Mouse (Mus musculus): ENCODE results near the gene Gm5565. TPM values are rescaled to one million over a fixed set of nuclear protein-coding genes. Genes with fewer than 3 reads are reported as not detected.
"Not testable (repeated sequence)": the region's sequence is repeated elsewhere in the genome, so short reads cannot be mapped to it uniquely, and the experiment has no call there.

The Gm5565 gene
- polyA plus RNA-seq (2015; fragmentation: Nextera tagmentation; extraction: Ambion mirVana) = not detected in 2 replicates

DNA sequence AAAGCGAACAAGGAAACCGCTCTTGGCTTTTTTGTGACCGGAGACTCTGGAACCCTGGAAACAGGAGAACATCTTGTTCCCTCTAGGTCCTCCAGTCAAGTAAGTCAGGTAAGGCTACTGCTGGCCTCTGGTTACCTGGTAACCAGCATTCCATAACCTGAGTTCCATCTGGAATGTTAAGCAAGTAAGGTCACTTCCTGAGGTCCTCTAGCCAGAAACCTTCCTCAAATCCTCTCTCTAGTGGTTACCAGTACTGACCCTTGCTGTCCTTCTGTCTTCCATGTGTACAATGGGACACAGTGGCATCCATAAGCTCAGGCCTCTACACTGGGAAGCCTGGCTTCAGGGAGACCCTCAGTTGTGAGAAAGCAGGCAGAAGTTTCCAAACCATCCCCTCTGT lies at the start of gene Gm5565:
Gm5565 (minus strand) TSS at position 101 of the 400 bp plus-strand sequence.
- H3K27me3 ChIP-seq (ENCODE audit: insufficient read depth, low read length); H3K36me3 ChIP-seq (replicated peaks; ENCODE audit: insufficient read depth, low read length); H3K4me1 ChIP-seq (ENCODE audit: insufficient read depth); H3K4me2 ChIP-seq (ENCODE audit: low read depth, low read length); DNase-seq; H3K27ac ChIP-seq (ENCODE audit: low read depth); H3K4me3 ChIP-seq (ENCODE audit: low read depth, low read length); H3K9ac ChIP-seq (replicated peaks); ATAC-seq; H3K9me3 ChIP-seq (ENCODE audit: low read length): not testable (repeated sequence)
- 80% methylated on average over 3 of the region's 3 CpGs for WGBS (ENCODE audit: insufficient replicate concordance)

- TF ChIP-seq EP300 (IDR thresholded peaks at IDR 0.05; ENCODE audit: low read depth) = no peak
- no peak for TF ChIP-seq CTCF (IDR thresholded peaks at IDR 0.05; ENCODE audit: low read depth)
- 89% methylated on average over 5 of the region's 5 CpGs for WGBS (ENCODE audit: insufficient replicate concordance)
- Histone ChIP-seq H3K4me2 (ENCODE audit: low read depth, low read length) (no peak overlapping the region), H3K27ac (ENCODE audit: low read depth) (no peak overlapping the region), H3K27me3 (ENCODE audit: insufficient read depth, low read length) (no peaks in the 10 kb centered on the region), H3K4me1 (ENCODE audit: insufficient read depth) (no peaks in the 10 kb centered on the region), H3K4me3 (ENCODE audit: low read depth, low read length) (no peak overlapping the region), H3K9me3 (ENCODE audit: low read length) (no peaks in the 10 kb centered on the region), H3K36me3 (replicated peaks; ENCODE audit: insufficient read depth, low read length) (peaks cover 53% of the 10 kb centered on the region), H3K9ac (replicated peaks) (no peak overlapping the region)
- DNase-seq = no peak
- ATAC-seq = no peak
These were observed 45.2 kb upstream of the Gm5565 start for GRCm38 (mm10) chr5:146205537-146205936.

- ATAC-seq (no peak), DNase-seq (no peak)
- no peaks in the 10 kb centered on the region for H3K9me3 ChIP-seq (ENCODE audit: low read length)
- WGBS (ENCODE audit: insufficient replicate concordance) = 51% methylated on average over 2 of the region's 2 CpGs
- no peak overlapping the region for H3K4me2 ChIP-seq (ENCODE audit: low read depth, low read length)
- no peak overlapping the region for H3K9ac ChIP-seq (replicated peaks)
- peak; percentile 20 for TF ChIP-seq CTCF (IDR thresholded peaks at IDR 0.05; ENCODE audit: low read depth)
- TF ChIP-seq EP300 (IDR thresholded peaks at IDR 0.05; ENCODE audit: low read depth) = no peak
- H3K27ac ChIP-seq (ENCODE audit: low read depth) = no peak overlapping the region
- H3K4me3 ChIP-seq (ENCODE audit: low read depth, low read length) = no peak overlapping the region
- peaks cover 43% of the 10 kb centered on the region for H3K36me3 ChIP-seq (replicated peaks; ENCODE audit: insufficient read depth, low read length)
- no peaks in the 10 kb centered on the region for H3K27me3 ChIP-seq (ENCODE audit: insufficient read depth, low read length)
- H3K4me1 ChIP-seq (ENCODE audit: insufficient read depth) = no peaks in the 10 kb centered on the region
These were observed 43.6 kb upstream of the Gm5565 start for GRCm38 (mm10) chr5:146203921-146204320.

GRCm38 (mm10) chr5:146200580-146200979 lies 40.2 kb upstream of the Gm5565 start:
- 97% methylated on average over 5 of the region's 6 CpGs for WGBS (ENCODE audit: insufficient replicate concordance)
- no peaks in the 10 kb centered on the region for H3K4me1 ChIP-seq (ENCODE audit: insufficient read depth)
- no peak for DNase-seq
- no peaks in the 10 kb centered on the region for H3K27me3 ChIP-seq (ENCODE audit: insufficient read depth, low read length)
- H3K4me2 ChIP-seq (ENCODE audit: low read depth, low read length) = no peak overlapping the region
- no peak overlapping the region for H3K9ac ChIP-seq (replicated peaks)
- no peaks in the 10 kb centered on the region for H3K9me3 ChIP-seq (ENCODE audit: low read length)
- peak; percentile 46 for TF ChIP-seq CTCF (IDR thresholded peaks at IDR 0.05; ENCODE audit: low read depth)
- TF ChIP-seq EP300 (IDR thresholded peaks at IDR 0.05; ENCODE audit: low read depth) = no peak
- H3K36me3 ChIP-seq (replicated peaks; ENCODE audit: insufficient read depth, low read length) = peaks cover 25% of the 10 kb centered on the region
- ATAC-seq = no peak
- no peak overlapping the region for H3K4me3 ChIP-seq (ENCODE audit: low read depth, low read length)
- H3K27ac ChIP-seq (ENCODE audit: low read depth) = no peak overlapping the region

GRCm38 (mm10) chr5:146199540-146199939 lies 39.2 kb upstream of the Gm5565 start:
- 46% methylated on average over 2 of the region's 2 CpGs for WGBS (ENCODE audit: insufficient replicate concordance)

GRCm38 (mm10) chr5:146199073-146199472 lies 38.7 kb upstream of the Gm5565 start:
- no peak for TF ChIP-seq EP300 (IDR thresholded peaks at IDR 0.05; ENCODE audit: low read depth)
- no peak for TF ChIP-seq CTCF (IDR thresholded peaks at IDR 0.05; ENCODE audit: low read depth)
- no peaks in the 10 kb centered on the region for H3K27me3 ChIP-seq (ENCODE audit: insufficient read depth, low read length)
- no peak overlapping the region for H3K27ac ChIP-seq (ENCODE audit: low read depth)
- H3K4me1 ChIP-seq (ENCODE audit: insufficient read depth) = no peaks in the 10 kb centered on the region
- no peak for ATAC-seq
- H3K9me3 ChIP-seq (ENCODE audit: low read length) = no peaks in the 10 kb centered on the region
- H3K36me3 ChIP-seq (replicated peaks; ENCODE audit: insufficient read depth, low read length) = peaks cover 10% of the 10 kb centered on the region
- H3K4me2 ChIP-seq (ENCODE audit: low read depth, low read length) = no peak overlapping the region
- no peak for DNase-seq
- H3K4me3 ChIP-seq (ENCODE audit: low read depth, low read length) = no peak overlapping the region
- H3K9ac ChIP-seq (replicated peaks) = no peak overlapping the region

More at GRCm38 (mm10) chr5:146199540-146199939, 39.2 kb upstream of the Gm5565 start:
- TF ChIP-seq CTCF (IDR thresholded peaks at IDR 0.05; ENCODE audit: low read depth) = peak; percentile 30; the same call in 1 of the 2 replicates
- no peak for TF ChIP-seq EP300 (IDR thresholded peaks at IDR 0.05; ENCODE audit: low read depth)
- Histone ChIP-seq H3K9me3 (ENCODE audit: low read length) (no peaks in the 10 kb centered on the region), H3K4me2 (ENCODE audit: low read depth, low read length) (no peak overlapping the region), H3K9ac (replicated peaks) (no peak overlapping the region), H3K27ac (ENCODE audit: low read depth) (no peak overlapping the region), H3K4me1 (ENCODE audit: insufficient read depth) (no peaks in the 10 kb centered on the region), H3K27me3 (ENCODE audit: insufficient read depth, low read length) (no peaks in the 10 kb centered on the region), H3K36me3 (replicated peaks; ENCODE audit: insufficient read depth, low read length) (peaks cover 15% of the 10 kb centered on the region), H3K4me3 (ENCODE audit: low read depth, low read length) (no peak overlapping the region)
- ATAC-seq (no peak), DNase-seq (no peak)

- TF ChIP-seq EP300 (IDR thresholded peaks at IDR 0.05; ENCODE audit: low read depth) (no peak), CTCF (IDR thresholded peaks at IDR 0.05; ENCODE audit: low read depth) (no peak)
- Histone ChIP-seq H3K36me3 (replicated peaks; ENCODE audit: insufficient read depth, low read length) (no peaks in the 10 kb centered on the region), H3K4me2 (ENCODE audit: low read depth, low read length) (no peak overlapping the region), H3K9me3 (ENCODE audit: low read length) (no peaks in the 10 kb centered on the region), H3K27ac (ENCODE audit: low read depth) (no peak overlapping the region), H3K4me1 (ENCODE audit: insufficient read depth) (no peaks in the 10 kb centered on the region), H3K27me3 (ENCODE audit: insufficient read depth, low read length) (no peaks in the 10 kb centered on the region), H3K4me3 (ENCODE audit: low read depth, low read length) (no peak overlapping the region), H3K9ac (replicated peaks) (no peak overlapping the region)
- ATAC-seq = no peak
- WGBS (ENCODE audit: insufficient replicate concordance) = 71% methylated on average over 8 of the region's 8 CpGs
- no peak for DNase-seq
These were observed 33.0 kb upstream of the Gm5565 start for GRCm38 (mm10) chr5:146193360-146193759.

All from liver, postnatal 0 days (tissue).